Comparison of ENCODE assay signal across 1 mouse cellular context in the genomic region with DNA sequence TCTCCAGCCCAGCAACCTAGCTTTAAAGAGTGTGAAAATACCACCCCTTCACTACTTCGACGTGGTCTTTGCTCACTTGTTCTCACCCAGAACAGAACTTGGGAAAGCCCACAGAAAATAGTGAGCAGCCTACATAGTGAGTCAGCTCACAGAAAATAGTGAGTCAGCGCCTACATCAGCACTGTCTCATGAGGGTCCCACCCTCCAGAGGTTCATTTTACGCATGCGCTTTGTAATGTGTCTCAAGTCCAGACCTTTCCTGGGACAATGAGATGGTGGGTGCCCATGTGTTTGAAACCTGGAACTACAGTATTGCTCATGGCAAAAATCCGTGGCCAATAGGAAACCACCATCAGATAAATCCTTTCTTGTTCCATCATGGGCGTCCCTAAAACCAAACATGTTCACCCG.
TF ChIP-seq lines count a peak whose summit lies in the region.

No protein-coding gene starts in this region.

TF ChIP-seq in MEL, 35 proteins besides CTCF, POLR2A, EP300 and RAD21 (continued from another document):
- TF ChIP-seq MXI1 (IDR thresholded peaks at IDR 0.05; ENCODE audit: low read depth, low read length) = peak; percentile 53; the same call in 1 of the 2 replicates
- no peak for TF ChIP-seq E2F4 (IDR thresholded peaks at IDR 0.05; ENCODE audit: borderline replicate concordance, low read depth, low read length)
- no peak for TF ChIP-seq MEF2A (IDR thresholded peaks at IDR 0.05; ENCODE audit: extremely low read depth, insufficient replicate concordance, low read depth, low read length, poor library complexity, severe bottlenecking)
- TF ChIP-seq TAL1 (IDR thresholded peaks at IDR 0.05; ENCODE audit: low read length) = no peak
- TF ChIP-seq GATA1 (IDR thresholded peaks at IDR 0.05; ENCODE audit: low read depth, low read length) = peak; percentile 39; the same call in 1 of the 2 replicates
- TF ChIP-seq MAZ (IDR thresholded peaks at IDR 0.05; ENCODE audit: low read depth, low read length) = no peak
- TF ChIP-seq RCOR1 (IDR thresholded peaks at IDR 0.05; ENCODE audit: low read depth, low read length) = no peak
- TF ChIP-seq TBP (IDR thresholded peaks at IDR 0.05; ENCODE audit: low read depth, low read length) = peak; percentile 53; the same call in 1 of the 2 replicates
